Mouse (Mus musculus) adipocyte (in vitro differentiated cells): ENCODE measurements around the gene Zfp865.
"Not testable (repeated sequence)": the region's sequence is repeated elsewhere in the genome, so short reads cannot be mapped to it uniquely, and the experiment has no call there.

ENCODE experiments used
- DNase-seq: peaks from one replicate; pipeline ENCODE4 v3.0.0-alpha.2; 2016; ENCODE audit warnings: low spot score

Gene Zfp865

DNA sequence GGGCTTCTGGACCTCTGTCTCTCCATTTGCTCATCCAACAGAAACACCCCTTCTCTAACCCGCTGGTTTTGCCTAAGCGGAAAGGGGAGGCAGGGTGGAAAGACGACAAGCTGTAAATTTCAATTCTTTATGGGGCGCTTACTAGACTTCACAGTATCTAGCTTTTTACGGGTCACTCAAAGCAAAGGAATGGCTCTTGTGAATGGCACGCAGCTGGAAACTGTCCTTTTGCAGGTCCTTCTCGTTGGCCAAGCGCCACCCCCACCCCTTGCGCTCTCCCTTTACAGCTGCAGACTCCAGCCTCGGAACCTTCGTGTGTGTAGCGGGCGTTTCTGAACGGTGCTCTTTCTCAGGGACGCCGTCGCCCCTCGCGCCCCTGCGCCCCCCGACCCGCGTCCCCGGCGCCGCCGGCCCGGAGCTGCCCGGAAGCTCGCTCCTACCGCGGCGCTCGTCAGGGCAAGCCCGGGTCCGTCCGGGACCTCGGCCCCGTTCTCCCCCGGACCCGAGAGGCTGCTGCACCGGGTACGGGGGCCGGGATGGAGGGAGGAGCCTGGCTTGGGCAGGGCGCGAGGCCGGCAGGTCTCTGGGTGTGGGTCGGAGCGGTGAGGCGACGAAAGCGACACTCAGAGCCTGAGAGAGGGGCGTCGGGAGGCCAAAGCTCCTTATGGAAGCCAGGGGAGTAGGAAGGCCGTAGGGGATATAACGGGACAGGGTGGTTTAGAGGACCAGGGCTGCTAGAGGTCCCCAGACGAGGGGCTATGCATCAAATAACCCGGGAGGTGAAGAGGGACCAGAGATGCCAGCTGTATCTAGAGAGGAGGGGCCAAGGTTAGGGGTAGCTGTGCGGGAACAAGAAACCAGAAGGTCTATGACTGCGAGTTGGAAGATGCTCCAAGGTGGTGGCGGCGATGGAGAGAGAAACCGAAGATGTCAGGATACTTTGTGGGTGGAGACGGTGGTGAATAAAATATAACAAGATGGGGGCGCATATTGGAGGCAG lies 31.3 kb downstream of the Zfp865 start, which contains the start of gene Zfp580:
Gene Zfp580 (plus strand): TSS at position 346 of the 1,000 bp plus-strand sequence.
- DNase-seq, result peak; percentile 69

DNA sequence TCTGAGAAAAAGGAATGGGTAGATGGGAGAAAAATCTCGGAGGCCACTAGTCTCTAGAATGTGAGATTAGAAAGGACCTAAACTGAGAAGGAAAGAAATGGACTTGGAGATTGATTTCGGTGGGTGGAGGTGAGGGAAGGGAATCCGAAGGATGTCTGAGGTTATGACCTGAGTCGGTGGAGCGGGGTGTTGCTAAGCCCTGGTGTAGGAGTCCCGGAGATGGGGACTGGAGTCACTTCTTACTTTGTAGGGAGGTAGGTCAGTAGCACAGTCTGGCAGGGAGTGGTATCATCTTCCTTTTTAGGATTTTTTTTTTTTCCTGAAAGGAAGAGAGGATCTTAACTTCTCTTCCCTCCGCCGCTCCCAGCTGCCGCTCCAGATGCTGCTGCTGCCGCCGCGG lies 32.3 kb downstream of the Zfp865 start:
- no peak for DNase-seq

DNA sequence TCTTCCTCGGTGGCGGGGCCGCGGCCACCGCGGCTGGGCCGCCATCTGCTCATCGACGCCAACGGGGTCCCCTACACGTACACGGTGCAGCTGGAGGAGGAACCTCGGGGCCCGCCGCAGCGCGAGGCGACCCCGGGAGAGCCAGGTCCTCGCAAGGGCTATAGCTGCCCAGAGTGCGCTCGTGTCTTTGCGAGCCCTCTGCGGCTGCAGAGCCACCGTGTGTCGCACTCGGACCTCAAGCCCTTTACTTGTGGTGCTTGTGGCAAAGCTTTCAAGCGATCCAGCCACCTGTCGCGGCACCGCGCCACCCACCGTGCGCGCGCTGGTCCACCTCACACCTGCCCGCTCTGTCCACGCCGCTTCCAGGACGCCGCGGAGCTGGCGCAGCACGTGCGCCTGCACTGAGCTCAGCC lies 32.8 kb downstream of the Zfp865 start:
- no peak for DNase-seq

DNA sequence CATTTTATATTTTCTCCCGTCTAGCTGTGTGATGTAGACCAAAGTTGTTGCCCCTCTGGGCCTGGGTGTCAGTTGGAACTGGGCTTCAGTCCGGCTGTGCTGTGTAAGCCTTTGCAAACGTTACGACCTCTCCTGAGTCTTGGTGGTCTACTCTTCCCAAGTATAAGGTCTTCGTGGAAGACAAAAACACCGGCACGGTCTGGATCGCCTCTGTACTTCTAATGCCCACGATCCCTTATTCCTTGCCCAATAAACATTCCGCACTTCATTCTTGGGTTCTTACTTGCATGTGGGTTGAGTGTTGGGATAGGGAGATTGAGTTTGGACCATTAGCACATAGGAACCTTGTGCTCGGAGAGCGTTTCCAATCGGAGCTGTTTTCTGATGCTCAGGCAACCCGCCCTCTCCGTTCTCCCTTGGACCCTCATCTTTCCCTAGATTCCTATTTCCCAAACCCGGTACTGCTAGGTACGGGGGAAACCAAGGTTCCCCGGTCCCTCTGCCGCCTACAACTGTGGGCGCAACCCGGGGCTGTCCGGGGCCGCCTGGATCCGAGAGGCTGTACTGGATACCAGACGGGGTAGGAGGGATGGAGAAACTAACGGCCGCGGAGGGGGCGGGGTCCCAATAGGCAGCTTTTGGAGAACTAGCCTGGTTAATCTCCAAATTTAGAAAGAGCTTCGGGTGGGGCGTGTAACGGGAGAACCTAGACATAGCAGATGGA lies 33.4 kb downstream of the Zfp865 start:
- no peak for DNase-seq

DNA sequence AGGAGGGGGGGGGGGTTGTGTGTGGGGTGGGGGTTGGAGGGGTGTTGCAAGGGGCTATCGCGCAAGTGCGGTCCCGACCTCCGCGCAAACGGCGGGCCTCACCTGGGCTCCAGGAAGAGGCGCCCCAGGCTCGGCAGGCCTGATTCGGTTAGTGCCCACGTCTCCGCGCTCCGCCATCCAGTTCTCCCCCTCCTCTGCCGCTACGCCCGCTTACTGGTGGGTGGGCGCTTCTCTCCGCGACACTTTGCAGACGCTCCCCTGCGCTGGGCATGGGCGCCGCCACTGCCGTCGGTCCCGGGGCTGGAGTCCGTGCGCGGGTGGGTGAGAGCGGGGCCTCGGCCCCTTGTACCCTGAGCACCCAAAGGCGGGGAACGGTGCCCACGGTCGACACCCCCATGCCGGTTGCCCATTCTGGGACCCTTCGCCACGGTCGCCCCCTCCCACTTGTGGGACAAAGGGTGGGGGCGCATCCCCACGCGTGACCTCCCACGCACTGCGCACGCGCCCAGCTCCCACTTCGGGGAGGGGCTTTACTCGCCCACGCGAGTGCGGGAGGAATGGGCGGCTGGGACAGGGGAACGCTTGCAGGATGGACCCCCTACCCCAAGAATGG lies 36.6 kb downstream of the Zfp865 start:
- DNase-seq, result no peak

- DNase-seq, result no peak
Observed at GRCm38 (mm10) chr7:5057381-5057780, 37.2 kb downstream of the Zfp865 start.

DNA sequence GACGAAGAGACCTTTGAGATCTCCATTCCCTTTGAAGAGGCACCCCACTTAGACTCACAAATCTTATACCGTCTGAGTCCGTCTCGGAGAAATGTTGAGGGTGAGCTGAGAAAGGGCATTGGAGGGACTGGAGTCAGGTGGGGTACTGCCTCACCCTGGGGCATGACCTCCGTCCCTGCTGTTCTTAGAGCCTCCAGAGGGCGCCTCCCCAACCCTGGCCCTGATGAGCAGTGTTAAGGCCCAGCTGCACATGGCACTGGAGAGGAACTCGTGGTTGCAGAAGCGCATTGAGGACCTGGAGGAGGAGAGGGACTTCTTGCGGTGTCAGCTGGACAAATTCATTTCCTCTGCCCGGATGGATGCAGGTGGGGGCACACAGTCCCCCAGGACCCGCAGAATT lies 37.6 kb downstream of the Zfp865 start:
- no peak for DNase-seq

DNA sequence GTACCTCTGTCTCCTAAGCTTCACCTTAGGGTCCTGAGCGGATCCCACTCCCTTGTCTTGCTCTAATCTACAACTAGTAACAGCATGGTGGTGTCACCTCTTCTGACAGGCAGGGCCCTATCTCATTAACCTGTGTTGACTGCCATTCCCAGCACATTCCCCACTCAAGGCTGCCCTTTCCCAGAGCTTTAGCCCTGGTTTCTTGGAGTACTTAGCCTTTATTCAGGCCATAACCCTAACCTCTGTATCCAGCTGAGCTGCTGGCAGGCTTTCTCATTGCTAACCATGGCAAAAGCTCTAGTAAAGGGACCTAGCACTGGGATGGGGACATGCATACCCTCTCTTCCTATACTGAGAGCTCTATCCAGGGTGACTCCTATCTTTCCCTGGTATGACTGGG lies 38.5 kb downstream of the Zfp865 start:
- no peak for DNase-seq

- DNase-seq, result no peak
Observed at GRCm38 (mm10) chr7:5059421-5059820, 39.2 kb downstream of the Zfp865 start.

GRCm38 (mm10) chr7:5060239-5060731 lies 40.1 kb downstream of the Zfp865 start:
- peak; percentile 81 for DNase-seq

GRCm38 (mm10) chr7:5060944-5061773 lies 41.0 kb downstream of the Zfp865 start:
- DNase-seq, result peak; percentile 96

DNA sequence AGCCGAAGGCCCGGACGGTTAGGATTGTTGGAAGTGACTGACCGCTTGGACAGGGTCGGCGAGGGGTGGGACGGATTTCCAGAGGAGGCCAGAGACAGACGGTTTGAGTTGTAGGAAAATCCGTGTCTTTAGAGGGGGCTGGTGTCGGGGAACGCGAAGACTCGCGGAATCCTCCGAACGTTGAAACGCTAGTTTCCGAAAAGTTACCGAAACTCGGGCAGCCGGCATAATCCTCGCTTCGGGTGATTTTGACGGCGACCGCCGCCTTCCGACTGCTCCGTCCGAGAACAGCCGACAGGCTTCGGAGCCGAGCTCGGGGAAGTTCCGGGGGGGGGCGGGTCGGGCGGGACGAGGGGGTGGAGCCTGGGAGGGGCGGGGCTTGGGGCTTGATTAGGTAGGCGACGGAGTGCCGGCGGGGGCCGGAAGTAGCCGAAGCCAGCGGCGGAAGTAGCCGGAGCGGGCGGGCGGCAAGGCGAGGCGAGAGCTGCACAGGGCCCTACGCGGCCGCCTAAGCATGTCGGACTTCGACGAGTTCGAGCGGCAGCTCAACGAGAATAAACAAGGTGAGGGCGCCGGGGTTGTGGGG lies 41.7 kb downstream of the Zfp865 start, which contains the start of gene U2af2:
Gene U2af2 (plus strand): TSS at position 370 of the 586 bp plus-strand sequence.
- DNase-seq, result peak; percentile 84

DNA sequence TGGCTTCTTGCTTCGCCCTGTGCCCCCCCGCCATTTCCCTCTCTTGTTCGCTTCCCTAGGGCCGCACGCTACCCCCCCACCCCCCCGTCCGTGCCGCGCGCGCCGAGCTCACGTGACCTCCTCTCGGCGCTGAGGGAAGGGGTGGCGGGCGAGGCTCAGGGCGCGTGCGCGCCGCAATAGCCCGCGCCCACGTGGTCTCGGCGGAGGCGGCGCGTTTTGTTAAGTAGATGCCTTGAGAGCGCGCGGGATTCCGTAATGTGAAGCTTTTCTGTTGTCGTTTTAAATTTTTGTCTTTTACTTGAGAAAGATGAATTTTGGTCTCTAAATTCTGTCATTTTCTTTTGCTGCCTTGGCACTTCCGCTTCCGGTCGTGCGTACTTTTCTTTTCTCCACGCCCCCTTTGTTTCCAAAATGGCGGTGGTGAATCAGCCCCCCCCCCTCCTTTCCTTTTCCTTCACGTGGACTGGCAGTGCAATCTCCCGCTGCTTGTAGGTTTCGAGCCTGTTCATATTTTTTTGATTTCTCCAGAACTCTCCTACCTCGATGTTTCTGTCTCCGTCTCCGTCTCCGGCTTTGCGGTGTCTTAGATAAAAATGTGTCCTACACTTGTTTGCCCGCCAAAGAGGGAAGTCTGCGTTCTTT lies 42.3 kb downstream of the Zfp865 start:
- DNase-seq, result peak; percentile 85

GRCm38 (mm10) chr7:5064886-5065285 lies 44.7 kb downstream of the Zfp865 start:
- DNase-seq, result no peak

DNA sequence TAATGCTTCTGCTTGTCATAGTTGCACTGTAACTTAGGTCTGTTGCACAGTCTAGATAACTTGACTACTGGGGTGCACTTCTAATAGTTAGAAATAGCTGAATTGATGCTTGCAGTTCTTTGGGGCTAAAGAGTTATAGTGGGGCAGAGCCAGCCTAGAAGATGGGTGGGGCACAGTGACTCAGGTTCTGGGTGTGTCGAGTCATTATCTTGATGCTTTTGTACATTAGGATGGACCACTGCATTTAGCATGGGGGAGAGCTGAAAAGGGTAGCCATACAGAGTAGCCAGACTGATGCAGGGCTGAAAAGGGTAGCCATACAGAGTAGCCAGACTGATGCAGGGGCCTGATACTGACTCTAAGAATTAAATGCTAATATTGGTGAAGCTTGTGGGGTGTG lies 53.4 kb downstream of the Zfp865 start:
- DNase-seq, result no peak

GRCm38 (mm10) chr7:5074984-5075383 lies 54.8 kb downstream of the Zfp865 start:
- DNase-seq, result no peak

- no peak for DNase-seq
Observed at GRCm38 (mm10) chr7:5076931-5077330, 56.8 kb downstream of the Zfp865 start.

GRCm38 (mm10) chr7:5079365-5080009 lies 59.3 kb downstream of the Zfp865 start:
- DNase-seq, result not testable (repeated sequence)

- DNase-seq, result peak; percentile 92
Observed at GRCm38 (mm10) chr7:5080010-5080751, 60.0 kb downstream of the Zfp865 start, which contains the start of gene Epn1. Epn1 (plus strand) TSS chr7:5080235.
